Comparison of ENCODE assay signal across 9 mouse cellular contexts in genomic region chrX:157486765-157487164, GRCm38 (mm10). TPM values are rescaled to one million over a fixed set of nuclear protein-coding genes. Genes with fewer than 3 reads are reported as not detected.
DNase-seq lines count a peak whose midpoint lies in the region; ATAC-seq and TF ChIP-seq lines count a peak whose summit lies in the region.
"Had no signal": no experiment of that assay in that cellular context is flagged by ENCODE, and none has a peak within 500 bp of the region (broad histone marks: within the 10 kb centered on the region; RNA-seq: fewer than 3 reads in every experiment).

No protein-coding gene starts in this region.

- H3K36me3 ChIP-seq in forebrain, postnatal 0 days (ENCODE audit: insufficient read depth), result no peaks in the 10 kb centered on the region
- no peaks in the 10 kb centered on the region for H3K36me3 ChIP-seq in forebrain, embryonic 13.5 days (ENCODE audit: poor library complexity, severe bottlenecking)
- no peaks in the 10 kb centered on the region for H3K36me3 ChIP-seq in midbrain, postnatal 0 days (ENCODE audit: insufficient read depth, low read length)
- H3K36me3 ChIP-seq in midbrain, embryonic 10.5 days, result no peaks in the 10 kb centered on the region
- H3K36me3 ChIP-seq: limb, embryonic 13.5 days had no signal

- peak; percentile 53 for TF ChIP-seq CTCF in forebrain, postnatal 0 days (IDR thresholded peaks at IDR 0.05; ENCODE audit: low read depth)
- peak; percentile 60 for TF ChIP-seq CTCF in midbrain, postnatal 0 days (IDR thresholded peaks at IDR 0.05)

- no peaks in the 10 kb centered on the region for H3K9me3 ChIP-seq in forebrain, postnatal 0 days (ENCODE audit: low read length)
- no peaks in the 10 kb centered on the region for H3K9me3 ChIP-seq in forebrain, embryonic 13.5 days (replicated peaks)
- H3K9me3 ChIP-seq in midbrain, postnatal 0 days (ENCODE audit: low read length), result no peaks in the 10 kb centered on the region
- no peaks in the 10 kb centered on the region; the same call in 1 of the 2 replicates for H3K9me3 ChIP-seq in midbrain, embryonic 10.5 days (replicated peaks)
- H3K9me3 ChIP-seq: limb, embryonic 13.5 days had no signal

- no peak overlapping the region for H3K4me3 ChIP-seq in forebrain, postnatal 0 days (ENCODE audit: low read depth, low read length)
- no peak overlapping the region for H3K4me3 ChIP-seq in forebrain, embryonic 13.5 days
- no peak overlapping the region for H3K4me3 ChIP-seq in midbrain, postnatal 0 days (ENCODE audit: low read depth, low read length)
- H3K4me3 ChIP-seq in midbrain, embryonic 10.5 days, result no peak overlapping the region
- H3K4me3 ChIP-seq: limb, embryonic 13.5 days had no signal

- no peaks in the 10 kb centered on the region for H3K27me3 ChIP-seq in forebrain, postnatal 0 days (ENCODE audit: insufficient read depth, low read length)
- H3K27me3 ChIP-seq in forebrain, embryonic 13.5 days, result no peaks in the 10 kb centered on the region
- no peaks in the 10 kb centered on the region for H3K27me3 ChIP-seq in midbrain, postnatal 0 days (ENCODE audit: insufficient read depth, low read length)
- no peaks in the 10 kb centered on the region for H3K27me3 ChIP-seq in midbrain, embryonic 10.5 days (ENCODE audit: low read depth, poor library complexity, severe bottlenecking)

- no peak overlapping the region for H3K27ac ChIP-seq in forebrain, postnatal 0 days (ENCODE audit: low read depth, low read length)
- H3K27ac ChIP-seq in forebrain, embryonic 13.5 days, result no peak overlapping the region
- no peak overlapping the region for H3K27ac ChIP-seq in midbrain, postnatal 0 days (ENCODE audit: low read depth, low read length)
- H3K27ac ChIP-seq in midbrain, embryonic 10.5 days (replicated peaks), result no peak overlapping the region
- H3K27ac ChIP-seq: limb, embryonic 13.5 days had no signal

- H3K4me1 ChIP-seq in forebrain, postnatal 0 days (ENCODE audit: insufficient read depth), result no peaks in the 10 kb centered on the region
- peaks cover 9% of the 10 kb centered on the region for H3K4me1 ChIP-seq in forebrain, embryonic 13.5 days
- H3K4me1 ChIP-seq in midbrain, postnatal 0 days (ENCODE audit: insufficient read depth, low read length), result no peaks in the 10 kb centered on the region
- H3K4me1 ChIP-seq in midbrain, embryonic 10.5 days, result peaks cover 9% of the 10 kb centered on the region

- H3K9ac ChIP-seq in forebrain, postnatal 0 days, result no peak overlapping the region
- H3K9ac ChIP-seq in forebrain, embryonic 13.5 days, result no peak overlapping the region
- H3K9ac ChIP-seq in midbrain, postnatal 0 days (replicated peaks; ENCODE audit: low read length, poor library complexity, severe bottlenecking), result no peak overlapping the region
- H3K9ac ChIP-seq: limb, embryonic 13.5 days had no signal

- H3K4me2 ChIP-seq in forebrain, postnatal 0 days (ENCODE audit: low read depth), result no peak overlapping the region
- H3K4me2 ChIP-seq in forebrain, embryonic 13.5 days, result no peak overlapping the region
- no peak overlapping the region for H3K4me2 ChIP-seq in midbrain, postnatal 0 days (ENCODE audit: low read depth, low read length, poor library complexity, severe bottlenecking)
- H3K4me2 ChIP-seq: limb, embryonic 13.5 days had no signal

- WGBS in forebrain, postnatal 0 days, result 44% methylated on average over 2 of the region's 2 CpGs
- WGBS in forebrain, embryonic 13.5 days, result 45% methylated on average over 2 of the region's 2 CpGs
- WGBS in midbrain, postnatal 0 days, result 32% methylated on average over 2 of the region's 2 CpGs
- 73% methylated on average over 2 of the region's 2 CpGs for WGBS in midbrain, embryonic 10.5 days

- ATAC-seq in forebrain, postnatal 0 days, result no peak
- no peak for ATAC-seq in forebrain, embryonic 13.5 days
- no peak for ATAC-seq in midbrain, postnatal 0 days (ENCODE audit: low FRiP score)

- peak; percentile 9 for DNase-seq in forebrain, postnatal 0 days
- peak; percentile 43 for DNase-seq in midbrain, postnatal 0 days (ENCODE audit: low spot score)
- DNase-seq in midbrain, embryonic 10.5 days (ENCODE audit: low spot score), result no peak
- DNase-seq in cerebellum, postnatal 10 days, result peak; percentile 59 to 60
- peak; percentile 6 for DNase-seq in layer of hippocampus, adult 9-11 months
- DNase-seq in thymus, postnatal 0 days (ENCODE audit: low spot score), result peak; percentile 20
- no peak for DNase-seq in gastrocnemius, postnatal 4 days (ENCODE audit: low spot score in 2 of 2)

RNA-seq across cellular contexts. Expression of gene Sms, which starts 5.3 kb away (rescaled TPM):
- total RNA-seq in forebrain, postnatal 0 days (2014; rRNA removed), result 153 and 154 TPM in 2 replicates
- polyA plus RNA-seq in forebrain, postnatal 0 days (2015; fragmentation: Nextera tagmentation; extraction: Ambion mirVana), result 146 and 159 TPM in 2 replicates
- polyA plus RNA-seq in forebrain, embryonic 13.5 days (2015; fragmentation: Nextera tagmentation; extraction: Ambion mirVana), result 120 and 139 TPM in 2 replicates
- 119 and 170 TPM in 2 replicates for total RNA-seq in midbrain, postnatal 0 days (2014; rRNA removed)
- 200 and 212 TPM in 2 replicates for polyA plus RNA-seq in midbrain, postnatal 0 days (2015; fragmentation: Nextera tagmentation; extraction: Ambion mirVana)
- polyA plus RNA-seq in midbrain, embryonic 10.5 days (2016; fragmentation: Nextera tagmentation; extraction: Ambion mirVana), result 86.3 and 102 TPM in 2 replicates
- polyA plus RNA-seq in thymus, postnatal 0 days (2015; fragmentation: Nextera tagmentation; extraction: Ambion mirVana), result 90.7 and 92.6 TPM in 2 replicates
- total RNA-seq in gastrocnemius, postnatal 4 days (2021), result 10 to 100 TPM; 45.6 to 72.1 TPM

Comparison
In these comparisons a context has a peak if more than half of its experiments do, and no peak if none do; other contexts are left out.
1. DNase-seq: peak in forebrain, postnatal 0 days (single experiment), midbrain, postnatal 0 days (single experiment), cerebellum, postnatal 10 days (2 of 2), layer of hippocampus, adult 9-11 months (single experiment) and thymus, postnatal 0 days (single experiment); none in midbrain, embryonic 10.5 days (single experiment) and gastrocnemius, postnatal 4 days (0 of 2).